Mouse (Mus musculus) kidney, adult 9 months (tissue): ENCODE results near the gene Ppp1r8.
A peak's percentile ranks its signal among the peaks of the same experiment; 100 is the strongest.
"Not testable (repeated sequence)": the region's sequence is repeated elsewhere in the genome, so short reads cannot be mapped to it uniquely, and the experiment has no call there.

Experiments used
- DNase-seq: peaks from one replicate; pipeline ENCODE4 v3.0.0; 2022

The Ppp1r8 gene

GRCm38 (mm10) chr4:132806620-132807191 is 36.3 kb downstream of the Ppp1r8 start:
- DNase-seq = no peak

GRCm38 (mm10) chr4:132805599-132806197 is 37.3 kb downstream of the Ppp1r8 start:
- DNase-seq = no peak

GRCm38 (mm10) chr4:132805146-132805545 is 37.8 kb downstream of the Ppp1r8 start:
- no peak for DNase-seq

GRCm38 (mm10) chr4:132804331-132804730 is 38.6 kb downstream of the Ppp1r8 start:
- no peak for DNase-seq

GRCm38 (mm10) chr4:132803876-132804275 is 39.1 kb downstream of the Ppp1r8 start:
- no peak for DNase-seq

- no peak for DNase-seq
Measured at GRCm38 (mm10) chr4:132803212-132803611, 39.8 kb downstream of the Ppp1r8 start.

GRCm38 (mm10) chr4:132802171-132802637 is 40.8 kb downstream of the Ppp1r8 start:
- DNase-seq = no peak

GRCm38 (mm10) chr4:132801176-132802077 is 41.5 kb downstream of the Ppp1r8 start:
- DNase-seq = no peak

GRCm38 (mm10) chr4:132799845-132800244 is 43.1 kb downstream of the Ppp1r8 start:
- DNase-seq = no peak

- not testable (repeated sequence) for DNase-seq
Measured at GRCm38 (mm10) chr4:132798666-132799065, 44.3 kb downstream of the Ppp1r8 start.

GRCm38 (mm10) chr4:132798028-132798427 is 44.9 kb downstream of the Ppp1r8 start:
- DNase-seq = no peak

GRCm38 (mm10) chr4:132797461-132797860 is 45.5 kb downstream of the Ppp1r8 start:
- DNase-seq = no peak

GRCm38 (mm10) chr4:132796196-132796886 is 46.6 kb downstream of the Ppp1r8 start, which contains the start of gene Themis2:
Gene Themis2 (minus strand): TSS chr4:132796387.
- peak; percentile 67 for DNase-seq

GRCm38 (mm10) chr4:132795171-132795570 is 47.8 kb downstream of the Ppp1r8 start:
- DNase-seq = no peak

- DNase-seq = no peak
Measured at GRCm38 (mm10) chr4:132794760-132795159, 48.2 kb downstream of the Ppp1r8 start.

GRCm38 (mm10) chr4:132794028-132794427 is 48.9 kb downstream of the Ppp1r8 start:
- DNase-seq = peak; percentile 11

GRCm38 (mm10) chr4:132793322-132794004 is 49.5 kb downstream of the Ppp1r8 start:
- not testable (repeated sequence) for DNase-seq

- no peak for DNase-seq
Measured at GRCm38 (mm10) chr4:132789731-132790130, 53.2 kb downstream of the Ppp1r8 start.

GRCm38 (mm10) chr4:132785228-132785627 is 57.7 kb downstream of the Ppp1r8 start:
- DNase-seq = no peak

GRCm38 (mm10) chr4:132783732-132784131 is 59.2 kb downstream of the Ppp1r8 start:
- DNase-seq = no peak

- no peak for DNase-seq
Measured at GRCm38 (mm10) chr4:132780288-132780687, 62.7 kb downstream of the Ppp1r8 start.

- no peak for DNase-seq
Measured at GRCm38 (mm10) chr4:132778562-132779201, 64.3 kb downstream of the Ppp1r8 start.
